Mouse (Mus musculus) E14TG2a.4 (cell line): ENCODE results near the gene Gm20390.

Experiments
- CTCF ChIP-seq: conservative IDR thresholded peaks from 2 replicates; pipeline ENCODE4 v1.5.1; 2014; ENCODE audit warnings: low read length
- NANOG ChIP-seq: IDR thresholded peaks from 2 replicates; pipeline ENCODE4 v1.6.1; 2014; ENCODE audit warnings: borderline replicate concordance, low read length, mixed read lengths

GRCm38 (mm10) chr11:93968005-93968847 is at the start of gene Gm20390, which contains the start of gene Nme1:
- TF ChIP-seq CTCF (no peak), NANOG (no peak)
